Mouse (Mus musculus) kidney, adult 2 months (tissue): Measurements from ENCODE around the gene Gm10031. TPM values are rescaled to one million over a fixed set of nuclear protein-coding genes. Genes with fewer than 3 reads are reported as not detected.
"Not testable (repeated sequence)": the region's sequence is repeated elsewhere in the genome, so short reads cannot be mapped to it uniquely, and the experiment has no call there.

Experiments
- DNase-seq: peaks from one replicate; pipeline ENCODE4 v3.0.0; 2021
- H3K27ac ChIP-seq: fragments of 200-500 bp; 2 replicates; pipeline ENCODE4 v1.5.1; 2012; ENCODE audit warnings: low read depth, low read length, control low read depth, inconsistent platforms; ENCODE audit not compliant: insufficient read depth
- H3K27me3 ChIP-seq: fragments of 200-500 bp; replicated peaks from 2 replicates; pipeline ENCODE4 v1.6.1; 2012; ENCODE audit warnings: mild to moderate bottlenecking, moderate library complexity, low read length, inconsistent platforms; ENCODE audit not compliant: control insufficient read depth, insufficient read depth
- H3K36me3 ChIP-seq: fragments of 200-500 bp; 2 replicates; pipeline ENCODE4 v1.6.1; 2012; ENCODE audit warnings: mild to moderate bottlenecking, moderate library complexity, low read length, inconsistent platforms; ENCODE audit not compliant: control insufficient read depth, insufficient read depth
- H3K4me1 ChIP-seq: fragments of 200-500 bp; 2 replicates; pipeline ENCODE4 v1.6.1; 2011; ENCODE audit warnings: low read length; ENCODE audit not compliant: control insufficient read depth, insufficient read depth
- H3K4me3 ChIP-seq: fragments of 200-500 bp; 2 replicates; pipeline ENCODE4 v1.5.1; 2011; ENCODE audit warnings: mild to moderate bottlenecking, low read depth, low read length, control low read depth; ENCODE audit not compliant: insufficient read depth
- CTCF ChIP-seq: fragments of 200-500 bp; conservative IDR thresholded peaks from 2 replicates; pipeline ENCODE4 v1.5.1; 2011; ENCODE audit warnings: low read depth, mild to moderate bottlenecking, control low read depth, low read length, moderate library complexity, mixed read lengths; ENCODE audit not compliant: insufficient read depth, insufficient read length
- POLR2A ChIP-seq: fragments of 200-500 bp; IDR thresholded peaks from one replicate; pipeline ENCODE4 v1.6.1; 2011; ENCODE audit warnings: low read depth, low read length, control low read depth
- WGBS: fragments of 180-500 bp; shearing (Covaris S2); methylation state at CpG from one replicate; pipeline ENCODE4 v1.1.7; 2018; 5-methylcytosine and 5-hydroxymethylcytosine counted together
- polyA plus RNA-seq: library from polyadenylated mRNA; depleted of rRNA; stranded (reverse); fragments of >200 nt; gene quantifications from 2 replicates; pipeline ENCODE4 v1.2.3, GENCODE M21; 2012

Gene Gm10031
- polyA plus RNA-seq, 1 experiment: 9.2 TPM

GRCm38 (mm10) chr1:156521796-156522517 is 1.9 kb upstream of the Gm10031 start:
- TF ChIP-seq CTCF: no peak
- TF ChIP-seq POLR2A: no peak
- Histone ChIP-seq H3K36me3 (no peaks in the 10 kb centered on the region), H3K27me3 (no peaks in the 10 kb centered on the region), H3K27ac (peak overlapping the region; percentile 66), H3K4me3 (no peak overlapping the region; the same call in 1 of the 2 replicates), H3K4me1 (peaks cover 6% of the 10 kb centered on the region; the same call in 1 of the 2 replicates)
- DNase-seq: peak; percentile 92
- WGBS: 15% methylated on average over 15 of the region's 15 CpGs

- H3K4me3 ChIP-seq, H3K27ac ChIP-seq, H3K4me1 ChIP-seq, H3K36me3 ChIP-seq, H3K27me3 ChIP-seq: not testable (repeated sequence)
- DNase-seq: peak; percentile 82
- 64% methylated on average over 16 of the region's 16 CpGs for WGBS
Measured at GRCm38 (mm10) chr1:156532476-156533175, 8.8 kb downstream of the Gm10031 start.

GRCm38 (mm10) chr1:156533483-156533882 is 9.7 kb downstream of the Gm10031 start:
- no peaks in the 10 kb centered on the region for H3K27me3 ChIP-seq
- H3K36me3 ChIP-seq: no peaks in the 10 kb centered on the region
- no peak for DNase-seq
- WGBS: 82% methylated on average over 3 of the region's 3 CpGs
- no peak for TF ChIP-seq POLR2A
- TF ChIP-seq CTCF: no peak
- H3K4me1 ChIP-seq: no peaks in the 10 kb centered on the region; the same call in 1 of the 2 replicates
- no peak overlapping the region for H3K27ac ChIP-seq
- H3K4me3 ChIP-seq: no peak overlapping the region

- no peak for DNase-seq
- no peaks in the 10 kb centered on the region for H3K36me3 ChIP-seq
- H3K27me3 ChIP-seq: no peaks in the 10 kb centered on the region
- no peaks in the 10 kb centered on the region; the same call in 1 of the 2 replicates for H3K4me1 ChIP-seq
- 82% methylated on average over 4 of the region's 4 CpGs for WGBS
- H3K27ac ChIP-seq: no peak overlapping the region
- H3K4me3 ChIP-seq: no peak overlapping the region
- no peak for TF ChIP-seq POLR2A
- no peak for TF ChIP-seq CTCF
Measured at GRCm38 (mm10) chr1:156533911-156534310, 10.1 kb downstream of the Gm10031 start.

- TF ChIP-seq CTCF (no peak), POLR2A (no peak)
- 75% methylated on average over 2 of the region's 2 CpGs for whole genome bisulfite sequencing
- Histone ChIP-seq H3K4me1 (no peaks in the 10 kb centered on the region; the same call in 1 of the 2 replicates), H3K27ac (no peak overlapping the region), H3K4me3 (no peak overlapping the region), H3K36me3 (no peaks in the 10 kb centered on the region), H3K27me3 (no peaks in the 10 kb centered on the region)
- DNase-seq: no peak
Measured at GRCm38 (mm10) chr1:156537031-156537430, 13.2 kb downstream of the Gm10031 start.

- TF ChIP-seq CTCF: no peak
- TF ChIP-seq POLR2A: no peak
- WGBS: 49% methylated on average over 6 of the region's 6 CpGs
- Histone ChIP-seq H3K27me3 (no peaks in the 10 kb centered on the region), H3K27ac (peak overlapping the region; percentile 45; the same call in 1 of the 2 replicates), H3K4me3 (no peak overlapping the region), H3K36me3 (no peaks in the 10 kb centered on the region), H3K4me1 (no peaks in the 10 kb centered on the region; the same call in 1 of the 2 replicates)
- DNase-seq: peak; percentile 77
Measured at GRCm38 (mm10) chr1:156537701-156538100, 13.9 kb downstream of the Gm10031 start.

GRCm38 (mm10) chr1:156538382-156538781 is 14.6 kb downstream of the Gm10031 start:
- WGBS: 83% methylated on average over 3 of the region's 3 CpGs
- Histone ChIP-seq H3K27ac (no peak overlapping the region), H3K4me1 (no peaks in the 10 kb centered on the region; the same call in 1 of the 2 replicates), H3K4me3 (no peak overlapping the region), H3K36me3 (no peaks in the 10 kb centered on the region), H3K27me3 (no peaks in the 10 kb centered on the region)
- no peak for DNase-seq
- no peak for TF ChIP-seq POLR2A
- 0 out of 2 replicates have a peak, but pooled peaks have one; percentile 3 for TF ChIP-seq CTCF
